Mouse (Mus musculus) heart, embryonic 12.5 days (tissue): ENCODE results near the gene Tcl1b4. TPM values are rescaled to one million over a fixed set of nuclear protein-coding genes. Genes with fewer than 3 reads are reported as not detected.
"Not testable (repeated sequence)": the region's sequence is repeated elsewhere in the genome, so short reads cannot be mapped to it uniquely, and the experiment has no call there.

Experiments
- ATAC-seq: fragments of 200-750 bp; cut with Nextera tagmentation; 2 replicates; pipeline ENCODE4 v1.8.0; 2017; ENCODE audit warnings: moderate TSS enrichment, moderate library complexity; ENCODE audit not compliant: insufficient number of reproducible peaks, low FRiP score
- H3K27ac ChIP-seq: fragments of 300-500 bp; sonication (generic); 2 replicates; pipeline ENCODE4 v1.5.1; 2016; ENCODE audit warnings: mild to moderate bottlenecking, moderate library complexity; ENCODE audit not compliant: poor library complexity, severe bottlenecking
- H3K27me3 ChIP-seq: fragments of 300-500 bp; sonication (generic); replicated peaks from 2 replicates; pipeline ENCODE4 v1.6.1; 2016; ENCODE audit warnings: mild to moderate bottlenecking, moderate library complexity
- H3K36me3 ChIP-seq: fragments of 300-500 bp; sonication (generic); 2 replicates; pipeline ENCODE4 v1.6.1; 2016; ENCODE audit warnings: mild to moderate bottlenecking, moderate library complexity
- H3K4me1 ChIP-seq: fragments of 300-500 bp; sonication (generic); replicated peaks from 2 replicates; pipeline ENCODE4 v1.6.1; 2016; ENCODE audit warnings: mild to moderate bottlenecking
- H3K4me2 ChIP-seq: fragments of 300-500 bp; sonication (generic); 2 replicates; pipeline ENCODE4 v1.6.1; 2016; ENCODE audit warnings: mild to moderate bottlenecking, moderate library complexity
- H3K4me3 ChIP-seq: fragments of 300-500 bp; sonication (generic); 2 replicates; pipeline ENCODE4 v1.5.1; 2016; ENCODE audit warnings: mild to moderate bottlenecking
- H3K9ac ChIP-seq: fragments of 300-500 bp; sonication (generic); 2 replicates; pipeline ENCODE4 v1.6.1; 2016; ENCODE audit warnings: mild to moderate bottlenecking, moderate library complexity
- H3K9me3 ChIP-seq: fragments of 300-500 bp; sonication (generic); replicated peaks from 2 replicates; pipeline ENCODE4 v1.6.1; 2016; ENCODE audit warnings: mild to moderate bottlenecking, moderate library complexity
- WGBS: fragments of 180-500 bp; shearing (Covaris S2); methylation state at CpG from one replicate; pipeline ENCODE4 v1.1.7; 2016; 5-methylcytosine and 5-hydroxymethylcytosine counted together
- polyA plus RNA-seq: library from polyadenylated mRNA; unstranded; fragments of >200 nt; fragmentation: Nextera tagmentation; extraction: Ambion mirVana; gene quantifications from 2 replicates; pipeline ENCODE4 v1.2.1, GENCODE M21; 2016

The Tcl1b4 gene
- polyA plus RNA-seq = not detected in 2 replicates

- not testable (repeated sequence) for H3K4me1 ChIP-seq, H3K9me3 ChIP-seq, H3K27me3 ChIP-seq, H3K36me3 ChIP-seq, H3K4me2 ChIP-seq, H3K9ac ChIP-seq, H3K4me3 ChIP-seq, ATAC-seq, H3K27ac ChIP-seq
- 68% methylated on average over 1 of the region's 1 CpGs for WGBS
These were observed at the start of gene Tcl1b4 for GRCm38 (mm10) chr12:105201657-105202056. Tcl1b4 (plus strand) TSS chr12:105201957.

DNA sequence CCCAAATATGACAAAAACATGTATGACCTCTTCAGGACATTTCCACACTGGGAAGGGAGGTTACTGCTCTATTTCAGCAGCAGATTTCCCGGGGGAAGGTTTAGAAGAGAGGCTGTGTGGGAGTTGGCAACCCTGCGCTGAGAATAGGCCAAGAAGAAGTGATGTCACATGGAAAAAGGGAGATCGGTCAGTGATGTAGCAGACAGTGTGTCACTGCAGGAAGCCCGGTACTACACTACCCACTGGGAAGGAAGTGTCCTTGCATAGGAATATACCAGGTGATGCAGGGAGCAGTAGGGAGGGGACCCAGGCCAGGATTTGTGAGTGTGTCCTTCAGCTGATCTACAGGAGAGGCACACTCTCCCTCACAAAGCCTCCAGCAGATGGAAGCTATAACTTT lies 46.5 kb upstream of the Tcl1b4 start:
- not testable (repeated sequence) for H3K9me3 ChIP-seq, H3K36me3 ChIP-seq, H3K4me3 ChIP-seq, H3K4me1 ChIP-seq, H3K27me3 ChIP-seq, H3K4me2 ChIP-seq, H3K9ac ChIP-seq, H3K27ac ChIP-seq, ATAC-seq
- WGBS = 51% methylated on average over 4 of the region's 4 CpGs

GRCm38 (mm10) chr12:105158842-105159241 lies 42.9 kb upstream of the Tcl1b4 start:
- Histone ChIP-seq H3K4me2 (no peak overlapping the region), H3K4me1 (no peaks in the 10 kb centered on the region), H3K36me3 (no peaks in the 10 kb centered on the region), H3K9me3 (no peaks in the 10 kb centered on the region), H3K4me3 (no peak overlapping the region), H3K27ac (no peak overlapping the region), H3K9ac (no peak overlapping the region), H3K27me3 (no peaks in the 10 kb centered on the region)
- 71% methylated on average over 6 of the region's 6 CpGs for WGBS
- ATAC-seq = no peak

- H3K4me1 ChIP-seq = no peaks in the 10 kb centered on the region
- H3K9me3 ChIP-seq = no peaks in the 10 kb centered on the region
- H3K27me3 ChIP-seq = no peaks in the 10 kb centered on the region
- WGBS = 75% methylated on average over 4 of the region's 4 CpGs
- H3K4me2 ChIP-seq = no peak within 1 kb of the TSS
- H3K27ac ChIP-seq = no peak within 1 kb of the TSS
- H3K36me3 ChIP-seq = no peaks in the 10 kb centered on the region
- no peak for ATAC-seq
- H3K4me3 ChIP-seq = no peak within 1 kb of the TSS
- no peak within 1 kb of the TSS for H3K9ac ChIP-seq
These were observed 42.4 kb upstream of the Tcl1b4 start, which contains the start of gene Tcl1b1 for GRCm38 (mm10) chr12:105159390-105159789. Tcl1b1 (plus strand) TSS chr12:105159690.

- Histone ChIP-seq H3K4me2 (no peak overlapping the region), H3K36me3 (no peaks in the 10 kb centered on the region), H3K4me1 (no peaks in the 10 kb centered on the region), H3K9me3 (no peaks in the 10 kb centered on the region), H3K9ac (no peak overlapping the region), H3K27me3 (no peaks in the 10 kb centered on the region), H3K27ac (no peak overlapping the region), H3K4me3 (no peak overlapping the region)
- 56% methylated on average over 3 of the region's 3 CpGs for WGBS
- no peak for ATAC-seq
These were observed 35.0 kb upstream of the Tcl1b4 start for GRCm38 (mm10) chr12:105166734-105167133.

- no peak for ATAC-seq
- no peak overlapping the region for H3K27ac ChIP-seq
- H3K9ac ChIP-seq = no peak overlapping the region
- no peak overlapping the region for H3K4me2 ChIP-seq
- no peak overlapping the region for H3K4me3 ChIP-seq
- no peaks in the 10 kb centered on the region for H3K36me3 ChIP-seq
- 59% methylated on average over 2 of the region's 2 CpGs for WGBS
- no peaks in the 10 kb centered on the region for H3K4me1 ChIP-seq
- H3K9me3 ChIP-seq = no peaks in the 10 kb centered on the region
- H3K27me3 ChIP-seq = no peaks in the 10 kb centered on the region; the same call in 1 of the 2 replicates
These were observed 28.4 kb upstream of the Tcl1b4 start for GRCm38 (mm10) chr12:105173366-105173765.

- H3K27me3 ChIP-seq, H3K36me3 ChIP-seq, H3K9ac ChIP-seq, H3K4me1 ChIP-seq, H3K27ac ChIP-seq, ATAC-seq, H3K4me2 ChIP-seq, H3K4me3 ChIP-seq, H3K9me3 ChIP-seq: not testable (repeated sequence)
- 15% methylated on average over 2 of the region's 2 CpGs for WGBS
These were observed 27.4 kb upstream of the Tcl1b4 start for GRCm38 (mm10) chr12:105174318-105174717.

DNA sequence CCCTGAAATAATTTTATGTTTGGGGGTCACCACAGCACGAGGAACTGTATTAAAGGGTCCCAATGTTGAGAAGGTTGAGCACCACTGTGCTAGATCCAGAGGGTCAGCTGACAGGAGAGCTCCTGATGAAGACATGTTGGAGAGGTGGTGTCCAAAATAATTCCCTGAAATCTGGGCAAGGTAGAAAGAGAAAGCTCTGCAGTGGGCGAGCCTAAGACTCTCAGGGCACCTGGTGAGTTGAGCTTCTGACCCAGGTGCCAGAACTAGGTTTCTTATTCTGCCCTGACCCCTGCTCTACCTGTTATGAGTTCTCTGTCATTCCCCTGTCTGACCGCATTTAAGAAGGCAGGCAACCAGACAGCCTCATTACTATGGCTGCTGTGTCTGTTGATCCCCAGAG lies 25.7 kb upstream of the Tcl1b4 start, which contains the start of gene Tcl1b5:
Gene Tcl1b5 (plus strand): TSS at position 301 of the 400 bp plus-strand sequence.
- not testable (repeated sequence) for H3K4me2 ChIP-seq, H3K4me3 ChIP-seq, H3K27me3 ChIP-seq, ATAC-seq, H3K4me1 ChIP-seq, H3K36me3 ChIP-seq, H3K9ac ChIP-seq, H3K27ac ChIP-seq, H3K9me3 ChIP-seq
- WGBS = 51% methylated on average over 3 of the region's 3 CpGs

- H3K4me1 ChIP-seq, H3K9ac ChIP-seq, ATAC-seq, H3K27me3 ChIP-seq, H3K36me3 ChIP-seq, H3K9me3 ChIP-seq, H3K4me3 ChIP-seq, H3K27ac ChIP-seq, H3K4me2 ChIP-seq: not testable (repeated sequence)
- 72% methylated on average over 4 of the region's 4 CpGs for WGBS
These were observed 20.6 kb upstream of the Tcl1b4 start for GRCm38 (mm10) chr12:105181040-105181644.

GRCm38 (mm10) chr12:105188980-105189379 lies 12.8 kb upstream of the Tcl1b4 start:
- not testable (repeated sequence) for H3K4me3 ChIP-seq, H3K9ac ChIP-seq, H3K36me3 ChIP-seq, ATAC-seq, H3K27ac ChIP-seq, H3K4me1 ChIP-seq, H3K4me2 ChIP-seq, H3K27me3 ChIP-seq
- WGBS = 29% methylated on average over 2 of the region's 2 CpGs
- H3K9me3 ChIP-seq = 0 out of 2 replicates have a peak, but pooled peaks cover 11% of the 10 kb centered on the region

GRCm38 (mm10) chr12:105190743-105191142 lies 11.0 kb upstream of the Tcl1b4 start, which contains the start of gene Tcl1b3:
Tcl1b3 (plus strand) TSS chr12:105191043.
- not testable (repeated sequence) for H3K36me3 ChIP-seq, ATAC-seq, H3K27ac ChIP-seq, H3K4me3 ChIP-seq, H3K4me2 ChIP-seq, H3K9ac ChIP-seq, H3K27me3 ChIP-seq, H3K4me1 ChIP-seq
- WGBS = 88% methylated on average over 6 of the region's 6 CpGs
- 0 out of 2 replicates have a peak, but pooled peaks cover 11% of the 10 kb centered on the region for H3K9me3 ChIP-seq
